Mouse (Mus musculus): ENCODE data around the gene Btnl1. TPM values are rescaled to one million over a fixed set of nuclear protein-coding genes. Genes with fewer than 3 reads are reported as not detected.

Gene Btnl1
- total RNA-seq (2021): not detected

- intact Hi-C loops (cut with DNase I): no loop called here
- no peak for DNase-seq
Observed at GRCm38 (mm10) chr17:34376847-34377246, at the start of gene Btnl1. Gene Btnl1, plus strand, starts transcription at chr17:34377132.

- no peak for DNase-seq
- intact Hi-C loops (cut with DNase I): no loop called here
Observed at GRCm38 (mm10) chr17:34329807-34330206, 47.1 kb upstream of the Btnl1 start.

GRCm38 (mm10) chr17:34331200-34331599, 45.7 kb upstream of the Btnl1 start:
- intact Hi-C loops (cut with DNase I): no loop called here

GRCm38 (mm10) chr17:34340619-34341402, 36.1 kb upstream of the Btnl1 start:
- intact Hi-C loops (cut with DNase I): no loop called here
- DNase-seq: peak in 1 of 2 experiments; percentile 3

More at GRCm38 (mm10) chr17:34331200-34331599, 45.7 kb upstream of the Btnl1 start:
- DNase-seq: no peak

GRCm38 (mm10) chr17:34344882-34345281, 32.0 kb upstream of the Btnl1 start:
- no peak for DNase-seq
- intact Hi-C loops (cut with DNase I): no loop called here

GRCm38 (mm10) chr17:34345486-34345885, 31.4 kb upstream of the Btnl1 start:
- intact Hi-C loops (cut with DNase I): no loop called here
- no peak for DNase-seq

GRCm38 (mm10) chr17:34346041-34346440, 30.9 kb upstream of the Btnl1 start:
- intact Hi-C loops (cut with DNase I): no loop called here
- no peak for DNase-seq

GRCm38 (mm10) chr17:34347606-34348308, 29.2 kb upstream of the Btnl1 start:
- intact Hi-C loops (cut with DNase I): no loop called here
- DNase-seq: peak; percentile 46 to 59

GRCm38 (mm10) chr17:34349429-34349828, 27.5 kb upstream of the Btnl1 start:
- intact Hi-C loops (cut with DNase I): loop anchor here (1.0 kb wide), 1 partner anchor 99 kb away; no protein-coding TSS in a partner anchor
- peak; percentile 74 to 87 for DNase-seq

- intact Hi-C loops (cut with DNase I): no loop called here
- no peak for DNase-seq
Observed at GRCm38 (mm10) chr17:34354539-34354938, 22.4 kb upstream of the Btnl1 start, which contains the start of gene Btnl2. Gene Btnl2, plus strand, starts transcription at chr17:34354822.

- intact Hi-C loops (cut with DNase I): no loop called here
- peak in 1 of 2 experiments; percentile 4 for DNase-seq
Observed at GRCm38 (mm10) chr17:34354940-34355339, 22.0 kb upstream of the Btnl1 start.

- intact Hi-C loops (cut with DNase I): no loop called here
- no peak for DNase-seq
Observed at GRCm38 (mm10) chr17:34362954-34363546, 13.9 kb upstream of the Btnl1 start.

- no peak for DNase-seq
- intact Hi-C loops (cut with DNase I): no loop called here
Observed at GRCm38 (mm10) chr17:34363676-34364310, 13.1 kb upstream of the Btnl1 start.

- no peak for DNase-seq
- intact Hi-C loops (cut with DNase I): no loop called here
Observed at GRCm38 (mm10) chr17:34365031-34365430, 11.9 kb upstream of the Btnl1 start.

GRCm38 (mm10) chr17:34370563-34370962, 6.4 kb upstream of the Btnl1 start:
- DNase-seq: no peak
- intact Hi-C loops (cut with DNase I): no loop called here

- no peak for DNase-seq
- intact Hi-C loops (cut with DNase I): no loop called here
Observed at GRCm38 (mm10) chr17:34373055-34373709, 3.8 kb upstream of the Btnl1 start.

- DNase-seq: no peak
- intact Hi-C loops (cut with DNase I): no loop called here
Observed at GRCm38 (mm10) chr17:34377450-34378209, 698 bp downstream of the Btnl1 start.

GRCm38 (mm10) chr17:34378716-34379115, 1.8 kb downstream of the Btnl1 start:
- intact Hi-C loops (cut with DNase I): no loop called here
- no peak for DNase-seq

- DNase-seq: no peak
- intact Hi-C loops (cut with DNase I): no loop called here
Observed at GRCm38 (mm10) chr17:34379451-34379850, 2.5 kb downstream of the Btnl1 start.

GRCm38 (mm10) chr17:34381876-34382275, 4.9 kb downstream of the Btnl1 start:
- intact Hi-C loops (cut with DNase I): no loop called here
- DNase-seq: no peak
